Mouse (Mus musculus): ENCODE data around the gene Cdh22.

DNA sequence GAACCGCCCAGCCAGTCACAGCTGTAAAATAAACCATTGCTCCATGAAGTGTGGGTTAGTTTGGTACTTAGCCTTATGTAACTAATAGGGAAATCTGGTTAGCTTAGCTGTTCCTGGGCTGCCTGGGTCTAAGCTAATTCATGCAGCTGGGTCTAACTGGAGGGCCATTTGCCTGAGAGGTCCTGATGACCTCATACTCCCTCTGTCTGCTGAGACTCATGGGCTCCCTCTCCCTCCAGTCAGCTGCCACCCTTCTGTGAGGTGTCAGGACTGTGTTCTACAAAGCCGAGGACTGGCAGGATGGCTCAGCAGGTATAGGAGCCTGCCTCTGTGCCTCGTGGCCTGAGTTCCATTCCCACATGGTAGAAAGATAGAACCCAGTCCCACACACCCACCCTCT is 84.9 kb downstream of the Cdh22 start:
- no peak for TF ChIP-seq CTCF (conservative IDR thresholded peaks at IDR 0.05; ENCODE audit: insufficient read depth, insufficient read length, low read depth, low read length)
- TF ChIP-seq POLR2A (IDR thresholded peaks at IDR 0.05; ENCODE audit: low read depth, low read length): no peak

All from kidney, adult 2 months (tissue).